Mouse (Mus musculus): ENCODE results near the gene Wdr70.

DNA sequence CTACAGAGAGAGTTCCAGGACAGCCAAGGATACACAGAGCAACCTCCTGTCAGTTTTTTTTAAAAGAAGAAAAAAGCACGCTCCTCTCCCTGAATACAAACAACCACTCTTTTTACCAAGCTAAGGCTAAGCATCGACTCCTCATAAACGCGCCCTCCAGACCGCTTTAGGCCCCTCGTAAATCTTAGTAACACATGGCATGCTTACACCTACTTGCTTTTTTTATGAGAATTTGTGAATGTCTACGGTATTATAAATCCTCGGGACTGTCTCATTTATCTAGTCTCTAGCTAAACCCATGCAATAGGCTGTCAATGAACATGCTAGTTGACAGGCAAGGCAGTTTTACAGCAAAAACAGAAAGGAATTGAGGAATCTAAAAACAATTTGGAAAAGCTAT is 91.6 kb downstream of the Wdr70 start:
- TF ChIP-seq CTCF (IDR thresholded peaks at IDR 0.05; ENCODE audit: control insufficient read depth, insufficient read depth, low read length) (no peak), POLR2A (IDR thresholded peaks at IDR 0.05; ENCODE audit: borderline replicate concordance, control insufficient read depth, low read depth, low read length) (no peak)

All from bone marrow, adult 2 months (tissue).